Mouse (Mus musculus) heart, embryonic 15.5 days (tissue): ENCODE data around the gene Zfp711. TPM values are rescaled to one million over a fixed set of nuclear protein-coding genes. Genes with fewer than 3 reads are reported as not detected.
A peak's percentile ranks its signal among the peaks of the same experiment; 100 is the strongest.

Experiments
- ATAC-seq: fragments of 200-750 bp; cut with Nextera tagmentation; replicated peaks from 2 replicates; pipeline ENCODE4 v1.8.0; 2017; ENCODE audit warnings: low read depth, moderate TSS enrichment; ENCODE audit not compliant: insufficient number of reproducible peaks, insufficient read depth, low FRiP score
- H3K27ac ChIP-seq: fragments of 300-500 bp; sonication (generic); 2 replicates; pipeline ENCODE4 v1.5.1; 2015; ENCODE audit warnings: mild to moderate bottlenecking, inconsistent platforms
- H3K27me3 ChIP-seq: fragments of 300-500 bp; sonication (generic); 2 replicates; pipeline ENCODE4 v1.6.1; 2015; ENCODE audit warnings: inconsistent platforms
- H3K36me3 ChIP-seq: fragments of 300-500 bp; sonication (generic); 2 replicates; pipeline ENCODE4 v1.6.1; 2015; ENCODE audit warnings: mild to moderate bottlenecking, inconsistent platforms
- H3K4me1 ChIP-seq: fragments of 300-500 bp; sonication (generic); replicated peaks from 2 replicates; pipeline ENCODE4 v1.6.1; 2015; ENCODE audit warnings: inconsistent platforms
- H3K4me2 ChIP-seq: fragments of 300-500 bp; sonication (generic); 2 replicates; pipeline ENCODE4 v1.6.1; 2015; ENCODE audit warnings: inconsistent platforms, mild to moderate bottlenecking, moderate library complexity
- H3K4me3 ChIP-seq: fragments of 300-500 bp; sonication (generic); 2 replicates; pipeline ENCODE4 v1.5.1; 2015; ENCODE audit warnings: mild to moderate bottlenecking, inconsistent platforms
- H3K9ac ChIP-seq: fragments of 300-500 bp; sonication (generic); 2 replicates; pipeline ENCODE4 v1.6.1; 2015; ENCODE audit warnings: mild to moderate bottlenecking, inconsistent platforms
- H3K9me3 ChIP-seq: fragments of 300-500 bp; sonication (generic); replicated peaks from 2 replicates; pipeline ENCODE4 v1.6.1; 2016; ENCODE audit warnings: inconsistent platforms
- WGBS: fragments of 180-500 bp; shearing (Covaris S2); methylation state at CpG from one replicate; pipeline ENCODE4 v1.1.7; 2015; ENCODE audit warnings: mixed read lengths; 5-methylcytosine and 5-hydroxymethylcytosine counted together
- polyA plus RNA-seq: library from polyadenylated mRNA; unstranded; fragments of >200 nt; fragmentation: Nextera tagmentation; extraction: Ambion mirVana; gene quantifications from 2 replicates; pipeline ENCODE4 v1.2.1, GENCODE M21; 2015

The Zfp711 gene
- 5.0 and 6.3 TPM in 2 replicates for polyA plus RNA-seq

DNA sequence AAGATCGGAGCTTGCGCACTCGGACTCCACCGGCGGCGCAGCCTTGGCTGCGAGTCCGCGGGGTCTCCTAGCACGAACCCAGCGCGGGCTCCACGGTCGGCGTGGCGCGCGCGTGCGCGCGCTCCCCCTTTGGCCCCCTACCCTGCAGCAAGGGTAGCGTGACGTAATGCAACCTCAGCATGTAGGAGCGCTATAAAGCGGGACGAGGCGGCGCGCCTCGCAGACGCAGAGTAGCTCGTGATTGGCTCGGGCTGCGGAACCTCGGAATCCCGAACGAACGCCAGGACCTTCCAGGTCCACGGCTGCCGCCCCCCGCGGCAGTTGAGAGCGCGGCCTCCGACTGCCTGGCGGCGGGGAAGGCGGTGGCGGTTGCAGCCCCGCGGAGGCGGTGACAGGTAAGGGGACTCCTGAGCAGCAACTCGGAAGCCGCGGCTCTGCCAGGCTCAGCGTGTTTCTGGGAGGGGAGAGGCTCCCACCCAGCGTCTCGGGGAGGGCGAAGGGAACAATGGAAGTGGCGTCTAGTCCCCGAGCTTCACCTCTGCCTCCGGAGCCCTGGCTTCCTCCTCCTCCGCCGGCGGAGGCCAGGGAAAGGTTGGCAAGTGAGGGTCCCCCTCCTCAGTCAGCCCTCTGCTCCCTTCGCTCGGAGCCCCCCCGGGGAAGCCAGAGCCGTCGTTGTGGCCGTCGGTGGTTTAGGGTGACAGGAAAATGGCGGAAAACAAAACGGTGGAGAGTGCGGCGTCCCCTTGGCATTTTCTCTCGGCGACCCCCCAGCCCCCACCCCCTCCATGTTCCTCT, at the start of gene Zfp711:
Gene Zfp711 (plus strand): TSS at position 16 of the 795 bp plus-strand sequence.
- peak within 1 kb of the TSS; percentile 66 for H3K4me2 ChIP-seq
- ATAC-seq: peak; percentile 96
- WGBS: 13% methylated on average over 77 of the region's 79 CpGs
- H3K36me3 ChIP-seq: no peaks in the 10 kb centered on the region
- H3K27ac ChIP-seq: peak within 1 kb of the TSS; percentile 67
- H3K4me3 ChIP-seq: peak within 1 kb of the TSS; percentile 69
- H3K27me3 ChIP-seq: no peaks in the 10 kb centered on the region
- no peaks in the 10 kb centered on the region for H3K4me1 ChIP-seq
- H3K9me3 ChIP-seq: no peaks in the 10 kb centered on the region
- peak within 1 kb of the TSS; percentile 65 for H3K9ac ChIP-seq

DNA sequence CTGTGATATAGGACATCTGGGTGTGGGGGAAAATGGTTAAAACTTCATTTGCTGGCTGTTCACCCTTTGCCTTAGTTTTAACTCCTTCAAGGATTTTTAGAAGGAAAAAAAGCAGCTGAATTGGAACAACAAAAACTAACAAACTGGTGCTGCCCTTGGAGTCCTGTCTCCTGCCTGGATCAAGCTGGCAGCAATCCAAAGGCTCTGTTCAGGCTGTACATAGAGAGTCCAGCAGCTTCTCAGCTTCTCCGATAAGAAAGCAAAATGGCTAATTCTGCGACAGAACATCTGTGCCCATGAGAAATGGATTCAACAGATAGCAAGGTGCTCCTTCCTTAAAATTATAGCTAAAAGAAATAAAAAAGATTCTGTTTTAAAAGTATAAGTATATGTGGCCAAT, 32.6 kb upstream of the Zfp711 start:
- H3K9me3 ChIP-seq: no peaks in the 10 kb centered on the region
- H3K4me1 ChIP-seq: no peaks in the 10 kb centered on the region
- H3K27me3 ChIP-seq: no peaks in the 10 kb centered on the region
- H3K4me2 ChIP-seq: no peak overlapping the region
- 67% methylated on average over 2 of the region's 2 CpGs for WGBS
- no peak overlapping the region for H3K9ac ChIP-seq
- ATAC-seq: no peak
- H3K36me3 ChIP-seq: no peaks in the 10 kb centered on the region
- H3K27ac ChIP-seq: no peak overlapping the region
- no peak overlapping the region for H3K4me3 ChIP-seq

- 19% methylated on average over 49 of the region's 81 CpGs for WGBS
- peak overlapping the region; percentile 65 for H3K9ac ChIP-seq
- peak; percentile 54 for ATAC-seq
These were observed 1.2 kb downstream of the Zfp711 start for GRCm38 (mm10) chrX:112601306-112602120.

DNA sequence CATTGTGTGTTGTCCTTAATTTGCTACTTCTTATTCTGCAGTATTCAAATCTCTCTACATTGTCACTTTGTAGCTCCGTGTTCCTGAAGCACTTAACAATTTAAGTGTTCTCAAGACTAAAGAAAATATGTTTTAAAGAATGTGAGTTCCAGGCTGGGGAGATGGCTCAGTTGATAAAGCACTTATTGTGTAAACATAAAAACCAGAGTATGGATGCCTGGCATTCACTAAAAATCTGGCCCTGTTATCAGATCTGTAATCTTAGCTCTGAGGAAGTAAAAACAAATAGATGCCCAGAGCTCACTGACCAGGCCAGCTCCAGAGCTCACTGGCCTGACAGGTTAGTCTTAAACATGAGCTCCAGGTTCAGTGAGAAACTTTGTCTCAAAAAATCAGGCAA, 75.2 kb downstream of the Zfp711 start:
- no peaks in the 10 kb centered on the region for H3K9me3 ChIP-seq
- no peak overlapping the region for H3K4me3 ChIP-seq
- H3K27ac ChIP-seq: no peak overlapping the region
- H3K9ac ChIP-seq: no peak overlapping the region
- H3K36me3 ChIP-seq: no peaks in the 10 kb centered on the region
- no peak overlapping the region for H3K4me2 ChIP-seq
- 25% methylated on average over 1 of the region's 1 CpGs for WGBS
- H3K4me1 ChIP-seq: no peaks in the 10 kb centered on the region
- ATAC-seq: no peak
- no peaks in the 10 kb centered on the region for H3K27me3 ChIP-seq

More at GRCm38 (mm10) chrX:112601306-112602120, 1.2 kb downstream of the Zfp711 start:
- no peaks in the 10 kb centered on the region for H3K9me3 ChIP-seq
- H3K27me3 ChIP-seq: no peaks in the 10 kb centered on the region
- peak overlapping the region; percentile 66 for H3K4me2 ChIP-seq
- H3K27ac ChIP-seq: peak overlapping the region; percentile 67
- H3K36me3 ChIP-seq: no peaks in the 10 kb centered on the region
- no peaks in the 10 kb centered on the region for H3K4me1 ChIP-seq
- H3K4me3 ChIP-seq: peak overlapping the region; percentile 69

- Histone ChIP-seq H3K27me3 (no peaks in the 10 kb centered on the region), H3K27ac (no peak overlapping the region)
- no peak for ATAC-seq
These were observed 80.3 kb downstream of the Zfp711 start for GRCm38 (mm10) chrX:112680605-112681004.

More at GRCm38 (mm10) chrX:112680605-112681004, 80.3 kb downstream of the Zfp711 start:
- H3K36me3 ChIP-seq: no peaks in the 10 kb centered on the region
- H3K4me1 ChIP-seq: no peaks in the 10 kb centered on the region
- no peaks in the 10 kb centered on the region for H3K9me3 ChIP-seq
- 28% methylated on average over 5 of the region's 5 CpGs for whole genome bisulfite sequencing
- H3K9ac ChIP-seq: no peak overlapping the region
- H3K4me3 ChIP-seq: no peak overlapping the region
- H3K4me2 ChIP-seq: no peak overlapping the region

Other genes starting within 250 kb of the Zfp711 start
- gene Satl1, start 193.7 kb upstream of the Zfp711 start, polyA plus RNA-seq: not detected in 2 replicates
- not detected in 2 replicates for gene 2010106E10Rik, start 105.3 kb upstream of the Zfp711 start, polyA plus RNA-seq
- 0.06 and 0.48 TPM in 2 replicates for gene Pof1b, start 98.1 kb downstream of the Zfp711 start, polyA plus RNA-seq